Mouse (Mus musculus): Measurements from ENCODE around the gene Pdzrn4.

GRCm38 (mm10) chr15:92679541-92679940 lies 282.9 kb downstream of the Pdzrn4 start:
- TF ChIP-seq FLI1 (IDR thresholded peaks at IDR 0.05; ENCODE audit: low read length) = no peak
- TF ChIP-seq GATA1 (IDR thresholded peaks at IDR 0.05; ENCODE audit: borderline replicate concordance, low read length) = no peak

Measured in megakaryocyte, embryonic 14.5 days (primary cell).